Mouse (Mus musculus): ENCODE measurements around the gene Pcdh7.

GRCm38 (mm10) chr5:57771122-57771521 is 53.4 kb downstream of the Pcdh7 start:
- no peak for TF ChIP-seq CTCF (conservative IDR thresholded peaks at IDR 0.05; ENCODE audit: low read length)
- no peak for TF ChIP-seq POU5F1 (IDR thresholded peaks at IDR 0.05; ENCODE audit: borderline replicate concordance, low read length)
